Mouse (Mus musculus) left cerebral cortex, postnatal 36 days (tissue): ENCODE measurements around the gene Rxfp2. TPM values are rescaled to one million over a fixed set of nuclear protein-coding genes. Genes with fewer than 3 reads are reported as not detected.

Experiments used
- DNase-seq, 2 experiments: peaks; one replicate each; pipeline ENCODE4 v3.0.0; 2021 to 2022; ENCODE audit warnings: low spot score in 2 of 2, mixed read lengths in 1 of 2
- intact Hi-C: fragments of 180-260 bp; cut with DNase I; formaldehyde crosslinking; loops from one replicate; pipeline ENCODE4 v1.15.1; 2025
- total RNA-seq, 2 experiments: library from RNA; stranded (reverse); gene quantifications; 2 replicates each; pipeline ENCODE4 v1.2.3; 2021

Gene Rxfp2
- total RNA-seq, 2 experiments from 2014 or later = 1.4 TPM

- DNase-seq = no peak
- intact Hi-C loops = no loop called here
Measured at GRCm38 (mm10) chr5:150098754-150099153, 80.3 kb downstream of the Rxfp2 start.

GRCm38 (mm10) chr5:150101789-150102188 is 83.3 kb downstream of the Rxfp2 start:
- DNase-seq = no peak

GRCm38 (mm10) chr5:150106358-150106757 is 87.9 kb downstream of the Rxfp2 start:
- intact Hi-C loops = no loop called here
- DNase-seq = no peak

More at GRCm38 (mm10) chr5:150101789-150102188, 83.3 kb downstream of the Rxfp2 start:
- intact Hi-C loops = no loop called here

- DNase-seq = no peak
- intact Hi-C loops = no loop called here
Measured at GRCm38 (mm10) chr5:150111236-150111635, 92.8 kb downstream of the Rxfp2 start.

- intact Hi-C loops = no loop called here
- no peak for DNase-seq
Measured at GRCm38 (mm10) chr5:150114007-150114406, 95.5 kb downstream of the Rxfp2 start.

GRCm38 (mm10) chr5:150114778-150115177 is 96.3 kb downstream of the Rxfp2 start:
- intact Hi-C loops = loop anchor here (5.0 kb wide), 1 partner anchor 43 kb away; no protein-coding TSS in a partner anchor
- no peak for DNase-seq

- no peak for DNase-seq
- intact Hi-C loops = loop anchor here (5.0 kb wide), 1 partner anchor 42 kb away; no protein-coding TSS in a partner anchor
Measured at GRCm38 (mm10) chr5:150115271-150116092, 97.0 kb downstream of the Rxfp2 start.

GRCm38 (mm10) chr5:150116216-150116905 is 97.9 kb downstream of the Rxfp2 start:
- DNase-seq = no peak
- intact Hi-C loops = loop anchor here (5.0 kb wide), 1 partner anchor 41 kb away; no protein-coding TSS in a partner anchor

GRCm38 (mm10) chr5:150116906-150117216 is 98.4 kb downstream of the Rxfp2 start:
- DNase-seq = no peak
- intact Hi-C loops = loop anchor here (5.0 kb wide), 1 partner anchor 40 kb away; no protein-coding TSS in a partner anchor

GRCm38 (mm10) chr5:150118124-150118454 is 99.6 kb downstream of the Rxfp2 start:
- intact Hi-C loops = loop anchor here (5.0 kb wide), 1 partner anchor 39 kb away; no protein-coding TSS in a partner anchor
- no peak for DNase-seq

GRCm38 (mm10) chr5:150118455-150119241 is 100.2 kb downstream of the Rxfp2 start, which contains the start of gene Fry:
Gene Fry, plus strand, starts transcription at chr5:150118645.
- intact Hi-C loops = loop anchor here (5.0 kb wide), 1 partner anchor 39 kb away; no protein-coding TSS in a partner anchor
- DNase-seq = peak; percentile 95 to 97

- DNase-seq = no peak
- intact Hi-C loops = no loop called here
Measured at GRCm38 (mm10) chr5:150120676-150121075, 102.2 kb downstream of the Rxfp2 start.

GRCm38 (mm10) chr5:150122095-150122494 is 103.6 kb downstream of the Rxfp2 start:
- no peak for DNase-seq
- intact Hi-C loops = no loop called here

- DNase-seq = peak; percentile 56 to 63
- intact Hi-C loops = no loop called here
Measured at GRCm38 (mm10) chr5:150122571-150122970, 104.1 kb downstream of the Rxfp2 start.

GRCm38 (mm10) chr5:150125920-150126319 is 107.4 kb downstream of the Rxfp2 start:
- intact Hi-C loops = no loop called here
- no peak for DNase-seq

GRCm38 (mm10) chr5:150128432-150128831 is 110.0 kb downstream of the Rxfp2 start:
- DNase-seq = peak in 1 of 2 experiments; percentile 41
- intact Hi-C loops = no loop called here

GRCm38 (mm10) chr5:150130144-150130543 is 111.7 kb downstream of the Rxfp2 start:
- intact Hi-C loops = no loop called here
- DNase-seq = no peak

- intact Hi-C loops = no loop called here
- DNase-seq = no peak
Measured at GRCm38 (mm10) chr5:150131166-150131565, 112.7 kb downstream of the Rxfp2 start.
